Mouse (Mus musculus): ENCODE results near the gene Unc45a. TPM values are rescaled to one million over a fixed set of nuclear protein-coding genes. Genes with fewer than 3 reads are reported as not detected.

The Unc45a gene
- total and polyA plus RNA-seq, 2 experiments from 2014 or later, result 50.1 to 69.4 TPM

GRCm38 (mm10) chr7:80372667-80373066 lies 31.9 kb upstream of the Unc45a start:
- Histone ChIP-seq H3K9me3 (ENCODE audit: low read length) (no peaks in the 10 kb centered on the region), H3K4me3 (ENCODE audit: low read depth, low read length) (no peak overlapping the region), H3K27ac (ENCODE audit: low read depth, low read length) (no peak overlapping the region), H3K27me3 (ENCODE audit: insufficient read depth, low read length) (no peaks in the 10 kb centered on the region), H3K4me2 (ENCODE audit: low read depth) (no peak overlapping the region), H3K9ac (no peak overlapping the region), H3K4me1 (ENCODE audit: insufficient read depth) (no peaks in the 10 kb centered on the region), H3K36me3 (ENCODE audit: insufficient read depth) (peaks cover 10% of the 10 kb centered on the region)
- ATAC-seq (no peak), DNase-seq (no peak)
- WGBS, result 73% methylated on average over 2 of the region's 2 CpGs
- no peak for TF ChIP-seq CTCF (IDR thresholded peaks at IDR 0.05; ENCODE audit: low read depth)

GRCm38 (mm10) chr7:80372166-80372565 lies 31.4 kb upstream of the Unc45a start:
- Histone ChIP-seq H3K9me3 (ENCODE audit: low read length) (no peaks in the 10 kb centered on the region), H3K4me1 (ENCODE audit: insufficient read depth) (no peaks in the 10 kb centered on the region), H3K36me3 (ENCODE audit: insufficient read depth) (peaks cover 15% of the 10 kb centered on the region), H3K27ac (ENCODE audit: low read depth, low read length) (no peak overlapping the region), H3K4me3 (ENCODE audit: low read depth, low read length) (no peak overlapping the region), H3K4me2 (ENCODE audit: low read depth) (no peak overlapping the region), H3K9ac (no peak overlapping the region), H3K27me3 (ENCODE audit: insufficient read depth, low read length) (no peaks in the 10 kb centered on the region)
- 87% methylated on average over 3 of the region's 3 CpGs for WGBS
- no peak for TF ChIP-seq CTCF (IDR thresholded peaks at IDR 0.05; ENCODE audit: low read depth)
- no peak for ATAC-seq
- DNase-seq, result no peak

- peak within 1 kb of the TSS; percentile 49 for H3K4me2 ChIP-seq (ENCODE audit: low read depth)
- no peaks in the 10 kb centered on the region for H3K27me3 ChIP-seq (ENCODE audit: insufficient read depth, low read length)
- peak; percentile 77 for TF ChIP-seq CTCF (IDR thresholded peaks at IDR 0.05; ENCODE audit: low read depth)
- H3K4me3 ChIP-seq (ENCODE audit: low read depth, low read length), result peak within 1 kb of the TSS; percentile 84
- WGBS, result 3% methylated on average over 74 of the region's 86 CpGs
- H3K9ac ChIP-seq, result peak within 1 kb of the TSS; percentile 86
- H3K9me3 ChIP-seq (ENCODE audit: low read length), result no peaks in the 10 kb centered on the region
- peak; percentile 89 for ATAC-seq
- H3K27ac ChIP-seq (ENCODE audit: low read depth, low read length), result peak within 1 kb of the TSS; percentile 85
- DNase-seq, result peak; percentile 91
- H3K36me3 ChIP-seq (ENCODE audit: insufficient read depth), result peaks cover 25% of the 10 kb centered on the region
- H3K4me1 ChIP-seq (ENCODE audit: insufficient read depth), result no peaks in the 10 kb centered on the region
Measured at GRCm38 (mm10) chr7:80371041-80371751, 30.4 kb upstream of the Unc45a start, which contains the start of gene Man2a2. Gene Man2a2, minus strand, starts transcription at chr7:80371375.

- no peak for TF ChIP-seq CTCF (IDR thresholded peaks at IDR 0.05; ENCODE audit: low read depth)
- Histone ChIP-seq H3K4me3 (ENCODE audit: low read depth, low read length) (peak overlapping the region; percentile 84), H3K27ac (ENCODE audit: low read depth, low read length) (peak overlapping the region; percentile 85), H3K9me3 (ENCODE audit: low read length) (no peaks in the 10 kb centered on the region), H3K27me3 (ENCODE audit: insufficient read depth, low read length) (no peaks in the 10 kb centered on the region), H3K9ac (peak overlapping the region; percentile 86), H3K4me1 (ENCODE audit: insufficient read depth) (no peaks in the 10 kb centered on the region), H3K36me3 (ENCODE audit: insufficient read depth) (peaks cover 29% of the 10 kb centered on the region), H3K4me2 (ENCODE audit: low read depth) (peak overlapping the region; percentile 49)
- WGBS, result 1% methylated on average over 29 of the region's 31 CpGs
- ATAC-seq (peak; percentile 67), DNase-seq (peak; percentile 75)
Measured at GRCm38 (mm10) chr7:80370649-80371040, 29.8 kb upstream of the Unc45a start.

- H3K9ac ChIP-seq, result peak overlapping the region; percentile 86
- H3K9me3 ChIP-seq (ENCODE audit: low read length), result no peaks in the 10 kb centered on the region
- H3K4me3 ChIP-seq (ENCODE audit: low read depth, low read length), result peak overlapping the region; percentile 84
- no peak for TF ChIP-seq CTCF (IDR thresholded peaks at IDR 0.05; ENCODE audit: low read depth)
- WGBS, result 36% methylated on average over 4 of the region's 4 CpGs
- peaks cover 30% of the 10 kb centered on the region for H3K36me3 ChIP-seq (ENCODE audit: insufficient read depth)
- H3K4me2 ChIP-seq (ENCODE audit: low read depth), result peak overlapping the region; percentile 49
- no peaks in the 10 kb centered on the region for H3K27me3 ChIP-seq (ENCODE audit: insufficient read depth, low read length)
- H3K4me1 ChIP-seq (ENCODE audit: insufficient read depth), result no peaks in the 10 kb centered on the region
- DNase-seq, result no peak
- no peak for ATAC-seq
- no peak overlapping the region for H3K27ac ChIP-seq (ENCODE audit: low read depth, low read length)
Measured at GRCm38 (mm10) chr7:80369967-80370431, 29.2 kb upstream of the Unc45a start.

GRCm38 (mm10) chr7:80369461-80369860 lies 28.7 kb upstream of the Unc45a start:
- Histone ChIP-seq H3K4me1 (ENCODE audit: insufficient read depth) (no peaks in the 10 kb centered on the region), H3K9ac (no peak overlapping the region), H3K36me3 (ENCODE audit: insufficient read depth) (peaks cover 30% of the 10 kb centered on the region), H3K27ac (ENCODE audit: low read depth, low read length) (no peak overlapping the region), H3K4me2 (ENCODE audit: low read depth) (peak overlapping the region; percentile 49), H3K27me3 (ENCODE audit: insufficient read depth, low read length) (no peaks in the 10 kb centered on the region), H3K4me3 (ENCODE audit: low read depth, low read length) (peak overlapping the region; percentile 84; the same call in 1 of the 2 replicates), H3K9me3 (ENCODE audit: low read length) (no peaks in the 10 kb centered on the region)
- WGBS, result 74% methylated on average over 5 of the region's 5 CpGs
- DNase-seq (no peak), ATAC-seq (no peak)
- no peak for TF ChIP-seq CTCF (IDR thresholded peaks at IDR 0.05; ENCODE audit: low read depth)

- DNase-seq (no peak), ATAC-seq (no peak)
- Histone ChIP-seq H3K9ac (no peak overlapping the region), H3K4me1 (ENCODE audit: insufficient read depth) (no peaks in the 10 kb centered on the region), H3K27ac (ENCODE audit: low read depth, low read length) (no peak overlapping the region), H3K36me3 (ENCODE audit: insufficient read depth) (peaks cover 35% of the 10 kb centered on the region), H3K9me3 (ENCODE audit: low read length) (no peaks in the 10 kb centered on the region), H3K27me3 (ENCODE audit: insufficient read depth, low read length) (no peaks in the 10 kb centered on the region), H3K4me3 (ENCODE audit: low read depth, low read length) (no peak overlapping the region), H3K4me2 (ENCODE audit: low read depth) (peak overlapping the region; percentile 49)
- TF ChIP-seq CTCF (IDR thresholded peaks at IDR 0.05; ENCODE audit: low read depth), result no peak
- 88% methylated on average over 20 of the region's 20 CpGs for WGBS
Measured at GRCm38 (mm10) chr7:80368635-80369421, 28.0 kb upstream of the Unc45a start.
